Mouse (Mus musculus) CH12.LX (cell line): ENCODE data around the gene Ccnt1. TPM values are rescaled to one million over a fixed set of nuclear protein-coding genes. Genes with fewer than 3 reads are reported as not detected.

Source experiments
- DNase-seq: peaks from one replicate; pipeline ENCODE4 v3.0.0-alpha.2; 2013; ENCODE audit errors: extremely low read depth
- H3K27ac ChIP-seq: 2 replicates; pipeline ENCODE4 v1.5.1; 2012; ENCODE audit warnings: low read depth, mild to moderate bottlenecking, control low read depth, moderate library complexity; ENCODE audit not compliant: insufficient read depth
- H3K27me3 ChIP-seq: replicated peaks from 2 replicates; pipeline ENCODE3; 2012; ENCODE audit warnings: inconsistent platforms
- H3K36me3 ChIP-seq, 2 experiments: replicated peaks in 1 of 2; 2 replicates each; pipeline versions ENCODE3 to v1.6.1; 2012; ENCODE audit warnings: inconsistent platforms in 1 of 2, low read length in 1 of 2, mild to moderate bottlenecking in 1 of 2, mixed read lengths in 1 of 2, moderate library complexity in 1 of 2; ENCODE audit not compliant: control insufficient read depth in 1 of 2, insufficient read depth in 1 of 2
- H3K4me1 ChIP-seq, 2 experiments: 2 replicates each; pipeline ENCODE4 v1.6.1; 2012; ENCODE audit warnings: inconsistent platforms in 1 of 2, moderate library complexity in 1 of 2; ENCODE audit not compliant: insufficient read depth in 2 of 2, control insufficient read depth in 1 of 2
- H3K4me2 ChIP-seq: 2 replicates; pipeline ENCODE4 v1.6.1; 2012; ENCODE audit warnings: low read depth, mild to moderate bottlenecking, control low read depth; ENCODE audit not compliant: poor library complexity, insufficient read depth, severe bottlenecking
- H3K4me3 ChIP-seq, 3 experiments: fragments of 150-350 bp in 1 of 3; sonication (generic) in 1 of 3; replicated peaks in 1 of 3; 2 replicates each; pipeline versions ENCODE3 to v1.5.1; 2011 to 2012; ENCODE audit warnings: low read depth in 2 of 3, low read length in 2 of 3, mild to moderate bottlenecking in 2 of 3, moderate library complexity in 2 of 3, control low read depth in 1 of 3, improper control_type of control experiment in 1 of 3, inconsistent platforms in 1 of 3, mixed read lengths in 1 of 3; ENCODE audit not compliant: poor library complexity in 1 of 3
- H3K79me2 ChIP-seq: replicated peaks from 2 replicates; pipeline ENCODE4 v1.6.1; 2012; ENCODE audit warnings: mild to moderate bottlenecking, moderate library complexity; ENCODE audit not compliant: control insufficient read depth, poor library complexity, insufficient read depth, severe bottlenecking; ENCODE audit errors: extremely low read depth
- H3K9ac ChIP-seq: 2 replicates; pipeline ENCODE4 v1.6.1; 2012; ENCODE audit warnings: low read depth, mild to moderate bottlenecking, control low read depth, moderate library complexity; ENCODE audit not compliant: insufficient read depth
- H3K9me3 ChIP-seq: replicated peaks from 2 replicates; pipeline ENCODE3; 2012; ENCODE audit warnings: low read length, inconsistent platforms, mixed read lengths
- BHLHE40 ChIP-seq: IDR thresholded peaks from 2 replicates; pipeline ENCODE4 v1.6.1; 2011; ENCODE audit warnings: mild to moderate bottlenecking, low read depth, low read length, improper control_type of control experiment
- CHD1 ChIP-seq: IDR thresholded peaks from 2 replicates; pipeline ENCODE4 v1.6.1; 2012; ENCODE audit warnings: low read depth, low read length, improper control_type of control experiment, inconsistent platforms
- CHD2 ChIP-seq: IDR thresholded peaks from 2 replicates; pipeline ENCODE4 v1.6.1; 2011; ENCODE audit warnings: low read length, improper control_type of control experiment
- CTCF ChIP-seq, 2 experiments: IDR thresholded peaks in 1 of 2; conservative IDR thresholded peaks in 1 of 2; 2 replicates each; pipeline ENCODE4 v1.5.1; 2011 to 2012; ENCODE audit warnings: low read depth in 2 of 2, low read length in 2 of 2, improper control_type of control experiment in 1 of 2, inconsistent platforms in 1 of 2, mild to moderate bottlenecking in 1 of 2, moderate library complexity in 1 of 2
- E2F4 ChIP-seq: IDR thresholded peaks from 2 replicates; pipeline ENCODE4 v1.6.1; 2011; ENCODE audit warnings: low read depth, low read length, improper control_type of control experiment; ENCODE audit not compliant: insufficient replicate concordance
- ELF1 ChIP-seq: IDR thresholded peaks from 2 replicates; pipeline ENCODE4 v1.6.1; 2014; ENCODE audit warnings: low read depth, mild to moderate bottlenecking, inconsistent platforms, low read length, improper control_type of control experiment
- EP300 ChIP-seq: IDR thresholded peaks from 2 replicates; pipeline ENCODE4 v1.6.1; 2011; ENCODE audit warnings: low read length, improper control_type of control experiment
- ETS1 ChIP-seq: conservative IDR thresholded peaks from 2 replicates; pipeline ENCODE4 v1.6.1; 2012; ENCODE audit warnings: low read depth, mild to moderate bottlenecking, inconsistent platforms, low read length, improper control_type of control experiment, moderate library complexity
- GABPA ChIP-seq: IDR thresholded peaks from 2 replicates; pipeline ENCODE4 v1.6.1; 2012; ENCODE audit warnings: low read depth, low read length, improper control_type of control experiment, inconsistent platforms; ENCODE audit not compliant: insufficient replicate concordance
- HCFC1 ChIP-seq: IDR thresholded peaks from 2 replicates; pipeline ENCODE4 v1.6.1; 2012; ENCODE audit warnings: low read depth, mild to moderate bottlenecking, inconsistent platforms, low read length, improper control_type of control experiment
- IRF4 ChIP-seq: IDR thresholded peaks from 2 replicates; pipeline ENCODE4 v1.6.1; 2014; ENCODE audit warnings: low read depth, mild to moderate bottlenecking, inconsistent platforms, low read length, improper control_type of control experiment
- JUN ChIP-seq: IDR thresholded peaks from 2 replicates; pipeline ENCODE4 v1.6.1; 2011; ENCODE audit warnings: low read depth, mild to moderate bottlenecking, low read length, improper control_type of control experiment, moderate library complexity; ENCODE audit not compliant: insufficient read depth
- JUND ChIP-seq: conservative IDR thresholded peaks from 2 replicates; pipeline ENCODE4 v1.6.1; 2011; ENCODE audit warnings: low read depth, low read length, improper control_type of control experiment
- KAT2A ChIP-seq: IDR thresholded peaks from 2 replicates; pipeline ENCODE4 v1.6.1; 2012; ENCODE audit warnings: low read length, improper control_type of control experiment, inconsistent platforms; ENCODE audit not compliant: insufficient replicate concordance
- MAX ChIP-seq: IDR thresholded peaks from 2 replicates; pipeline ENCODE4 v1.6.1; 2011; ENCODE audit warnings: low read length, improper control_type of control experiment
- MAZ ChIP-seq: IDR thresholded peaks from 2 replicates; pipeline ENCODE4 v1.6.1; 2012; ENCODE audit warnings: low read depth, mild to moderate bottlenecking, inconsistent platforms, low read length, improper control_type of control experiment, moderate library complexity
- MEF2A ChIP-seq: IDR thresholded peaks from 2 replicates; pipeline ENCODE4 v1.6.1; 2014; ENCODE audit warnings: low read depth, mild to moderate bottlenecking, inconsistent platforms, low read length, improper control_type of control experiment, borderline replicate concordance
- MXI1 ChIP-seq: IDR thresholded peaks from 2 replicates; pipeline ENCODE4 v1.6.1; 2011; ENCODE audit warnings: mild to moderate bottlenecking, low read depth, low read length, improper control_type of control experiment
- MYC ChIP-seq: IDR thresholded peaks from 2 replicates; pipeline ENCODE4 v1.6.1; 2011; ENCODE audit warnings: low read depth, mild to moderate bottlenecking, improper control_type of control experiment, low read length
- NELFE ChIP-seq: IDR thresholded peaks from 2 replicates; pipeline ENCODE4 v1.6.1; 2011; ENCODE audit warnings: low read depth, low read length, improper control_type of control experiment
- PAX5 ChIP-seq: IDR thresholded peaks from 2 replicates; pipeline ENCODE4 v1.6.1; 2012; ENCODE audit warnings: low read length, inconsistent platforms, mixed read lengths
- POLR2AphosphoS2 ChIP-seq: IDR thresholded peaks from 2 replicates; pipeline ENCODE4 v1.6.1; 2011; ENCODE audit warnings: low read depth, low read length, improper control_type of control experiment
- RAD21 ChIP-seq: IDR thresholded peaks from 2 replicates; pipeline ENCODE4 v1.6.1; 2011; ENCODE audit warnings: low read depth, mild to moderate bottlenecking, low read length, improper control_type of control experiment, moderate library complexity
- RCOR1 ChIP-seq: conservative IDR thresholded peaks from 2 replicates; pipeline ENCODE4 v1.6.1; 2012; ENCODE audit warnings: low read depth, mild to moderate bottlenecking, inconsistent platforms, low read length, improper control_type of control experiment
- SMC3 ChIP-seq: IDR thresholded peaks from 2 replicates; pipeline ENCODE4 v1.6.1; 2011; ENCODE audit warnings: low read depth, low read length, improper control_type of control experiment
- TBP ChIP-seq: conservative IDR thresholded peaks from 2 replicates; pipeline ENCODE4 v1.6.1; 2011; ENCODE audit warnings: low read depth, low read length, improper control_type of control experiment
- TCF12 ChIP-seq: IDR thresholded peaks from 2 replicates; pipeline ENCODE4 v1.6.1; 2014; ENCODE audit warnings: low read depth, mild to moderate bottlenecking, inconsistent platforms, low read length, improper control_type of control experiment
- USF1 ChIP-seq: IDR thresholded peaks from 2 replicates; pipeline ENCODE4 v1.6.1; 2014; ENCODE audit warnings: low read depth, mild to moderate bottlenecking, inconsistent platforms, low read length, improper control_type of control experiment
- USF2 ChIP-seq: conservative IDR thresholded peaks from 2 replicates; pipeline ENCODE4 v1.6.1; 2011; ENCODE audit warnings: low read depth, low read length, improper control_type of control experiment
- ZC3H11A ChIP-seq: IDR thresholded peaks from 2 replicates; pipeline ENCODE4 v1.6.1; 2012; ENCODE audit warnings: low read depth, mild to moderate bottlenecking, inconsistent platforms, low read length, improper control_type of control experiment
- ZKSCAN1 ChIP-seq: IDR thresholded peaks from 2 replicates; pipeline ENCODE4 v1.6.1; 2012; ENCODE audit warnings: low read depth, inconsistent platforms, low read length, improper control_type of control experiment, borderline replicate concordance
- ZMIZ1 ChIP-seq: IDR thresholded peaks from 2 replicates; pipeline ENCODE4 v1.6.1; 2012; ENCODE audit warnings: low read depth, mild to moderate bottlenecking, inconsistent platforms, low read length, improper control_type of control experiment
- ZNF384 ChIP-seq: IDR thresholded peaks from 2 replicates; pipeline ENCODE4 v1.6.1; 2012; ENCODE audit warnings: low read depth, low read length, improper control_type of control experiment, inconsistent platforms
- dilution Hi-C: fragments of 300-500 bp; cut with MboI; formaldehyde crosslinking; loops from 2 replicates; pipeline ENCODE4 v1.14.3; 2020; ENCODE audit warnings: low sequenced_read_pairs; ENCODE audit not compliant: extremely low pct_unique_long_range_greater_than_20kb, extremely low pct_ligation_motif_present
- in situ Hi-C: fragments of 300-500 bp; cut with MboI; formaldehyde crosslinking; loops from 3 replicates; pipeline ENCODE4 v1.14.3; 2019; ENCODE audit warnings: low sequenced_read_pairs, low pct_ligation_motif_present, low pct_unique_long_range_greater_than_20kb, mixed read lengths
- polyA plus RNA-seq: library from polyadenylated mRNA; unstranded; fragments of >175 nt; gene quantifications from 2 replicates; pipeline ENCODE4 v1.2.1, GENCODE M21; 2012; ENCODE audit warnings: low read depth; ENCODE audit not compliant: insufficient read length
- total RNA-seq, 2 experiments: library from RNA; depleted of rRNA; stranded (reverse); fragments of 300-350 nt in 1 of 2; fragments of >200 nt in 1 of 2; gene quantifications; 2 replicates each; pipeline ENCODE4 v1.2.3; 2012 to 2014

Ccnt1 gene
- total and polyA plus RNA-seq, 3 experiments, result 36.8 to 73.3 (median 41.3) TPM

- peak; percentile 85 for TF ChIP-seq MEF2A
- peak; percentile 34 for TF ChIP-seq MAX
- TF ChIP-seq CHD2, result peak; percentile 99
- TF ChIP-seq USF1, result peak; percentile 91
- peak; percentile 87 for TF ChIP-seq BHLHE40
- peak; percentile 98 for TF ChIP-seq ELF1
- peak; percentile 92 for TF ChIP-seq TCF12
- peak; percentile 91; the same call in 1 of the 2 replicates for TF ChIP-seq POLR2AphosphoS2
- peak; percentile 44; the same call in 1 of the 2 replicates for TF ChIP-seq MYC
- TF ChIP-seq ETS1, result peak; percentile 81
- peak; percentile 9 for TF ChIP-seq IRF4
- peak; percentile 97 for TF ChIP-seq HCFC1
- peak; percentile 100 for TF ChIP-seq GABPA
- no peak; the same call in none of the 2 replicates for TF ChIP-seq CHD1
- TF ChIP-seq ZC3H11A, result no peak
- peak; percentile 95 for TF ChIP-seq MAZ
- no peak for TF ChIP-seq EP300
- TF ChIP-seq SMC3, result no peak
- TF ChIP-seq RCOR1, result peak; percentile 82; the same call in 1 of the 2 replicates
- TF ChIP-seq NELFE, result peak; percentile 99
- peak; percentile 93; the same call in 1 of the 2 replicates for TF ChIP-seq KAT2A
These were observed 3.2 kb downstream of the Ccnt1 start (continued) for GRCm38 (mm10) chr15:98567278-98568134.

- Histone ChIP-seq H3K79me2 (peaks cover 61% of the 10 kb centered on the region), H3K4me1 (peaks cover 3 to 50% of the 10 kb centered on the region in 2 experiments), H3K9me3 (no peaks in the 10 kb centered on the region), H3K27me3 (no peaks in the 10 kb centered on the region), H3K4me3 (peak overlapping the region; percentile 85 to 99 (median 93)), H3K36me3 (peaks cover 11 to 44% of the 10 kb centered on the region in 2 experiments), H3K27ac (peak overlapping the region; percentile 90), H3K9ac (peak overlapping the region; percentile 79), H3K4me2 (peak overlapping the region; percentile 67; the same call in 1 of the 2 replicates)
- dilution Hi-C loops, result no loop called here
- in situ Hi-C loops, result loop anchor here (5.0 kb wide), 2 partner anchors 35 to 65 kb away; partner anchors contain the start of genes Cacnb3 and Kansl2
- no peak for DNase-seq
- no peak for TF ChIP-seq KAT2A
- no peak for TF ChIP-seq USF1
- no peak for TF ChIP-seq ELF1
- TF ChIP-seq E2F4, result peak; percentile 78; the same call in 1 of the 2 replicates
- peak; percentile 44; the same call in 1 of the 2 replicates for TF ChIP-seq CHD2
- TF ChIP-seq JUND, result no peak
- no peak for TF ChIP-seq NELFE
- TF ChIP-seq TCF12, result no peak
- peak; percentile 36; the same call in 1 of the 2 replicates for TF ChIP-seq CHD1
- TF ChIP-seq IRF4, result no peak
- TF ChIP-seq ZNF384, result no peak
- no peak for TF ChIP-seq BHLHE40
- no peak for TF ChIP-seq CTCF (conservative IDR thresholded peaks at IDR 0.05 in 1 of 2, IDR thresholded peaks at IDR 0.05 in 1 of 2; ENCODE audit: low read depth in 2 of 2, low read length in 2 of 2)
- no peak for TF ChIP-seq USF2
- TF ChIP-seq ETS1, result no peak
- no peak for TF ChIP-seq TBP
- TF ChIP-seq HCFC1, result no peak
- no peak for TF ChIP-seq JUN
- no peak for TF ChIP-seq RAD21
- no peak for TF ChIP-seq MXI1
- 0 out of 2 replicates have a peak, but pooled peaks have one; percentile 18 for TF ChIP-seq EP300
- TF ChIP-seq PAX5, result no peak
- 0 out of 2 replicates have a peak, but pooled peaks have one; percentile 3 for TF ChIP-seq ZMIZ1
- no peak for TF ChIP-seq ZKSCAN1
- TF ChIP-seq MYC, result 0 out of 2 replicates have a peak, but pooled peaks have one; percentile 9
These were observed 3.8 kb downstream of the Ccnt1 start for GRCm38 (mm10) chr15:98566973-98567277.
